8 mouse cellular contexts compared by ENCODE assay signal in genomic region chr11:69695361-69696181, GRCm38 (mm10). TPM values are rescaled to one million over a fixed set of nuclear protein-coding genes. Genes with fewer than 3 reads are reported as not detected.
DNase-seq lines count a peak whose midpoint lies in the region; ATAC-seq and TF ChIP-seq lines count a peak whose summit lies in the region.

TSS of gene Tnfsf12 (minus strand) at chr11:69695849.
TSS of gene Tnfsfm13 (minus strand) at chr11:69696098.

- ATAC-seq in neural tube, embryonic 11.5 days (ENCODE audit: insufficient read depth, low FRiP score, low TSS enrichment): no peak

- WGBS in embryonic facial prominence, embryonic 10.5 days: 2% methylated on average over 40 of the region's 41 CpGs
- WGBS in kidney, adult 2 months: 3% methylated on average over 41 of the region's 41 CpGs
- WGBS in lung, adult 2 months: 3% methylated on average over 41 of the region's 41 CpGs
- WGBS in neural tube, embryonic 11.5 days: under 1% methylated on average over 41 of the region's 41 CpGs

- H3K4me1 ChIP-seq in embryonic facial prominence, embryonic 10.5 days: peaks cover 20% of the 10 kb centered on the region
- H3K4me1 ChIP-seq in kidney, adult 2 months (ENCODE audit: control insufficient read depth, insufficient read depth, low read length): peaks cover 26% of the 10 kb centered on the region
- H3K4me1 ChIP-seq in lung, adult 2 months (ENCODE audit: control insufficient read depth, insufficient read depth, low read length): peaks cover 3% of the 10 kb centered on the region; the same call in 1 of the 2 replicates
- H3K4me1 ChIP-seq in neural tube, embryonic 11.5 days (ENCODE audit: control insufficient read depth, insufficient read depth, low read length): peaks cover 9% of the 10 kb centered on the region; the same call in 1 of the 2 replicates

- no peaks in the 10 kb centered on the region for H3K36me3 ChIP-seq in embryonic facial prominence, embryonic 10.5 days (replicated peaks)
- H3K36me3 ChIP-seq in kidney, adult 2 months (ENCODE audit: control insufficient read depth, insufficient read depth, low read length): no peaks in the 10 kb centered on the region
- no peaks in the 10 kb centered on the region for H3K36me3 ChIP-seq in neural tube, embryonic 11.5 days (ENCODE audit: control insufficient read depth, insufficient read depth, low read length)

- peak; percentile 59 for TF ChIP-seq POLR2A in kidney, adult 2 months (IDR thresholded peaks at IDR 0.05; ENCODE audit: low read depth, low read length)
- TF ChIP-seq POLR2A in lung, adult 2 months (IDR thresholded peaks at IDR 0.05; ENCODE audit: borderline replicate concordance, extremely low read depth, low read depth, low read length): peak; percentile 88

- peak within 1 kb of the TSS; percentile 76 for H3K4me3 ChIP-seq in embryonic facial prominence, embryonic 10.5 days
- peak within 1 kb of the TSS; percentile 76 for H3K4me3 ChIP-seq in kidney, adult 2 months (ENCODE audit: insufficient read depth, low read depth, low read length)
- peak within 1 kb of the TSS; percentile 79 for H3K4me3 ChIP-seq in lung, adult 2 months (replicated peaks; ENCODE audit: extremely low read depth, low read depth, low read length)
- peak within 1 kb of the TSS; percentile 43 for H3K4me3 ChIP-seq in neural tube, embryonic 11.5 days (ENCODE audit: low read depth, low read length)

- peak within 1 kb of the TSS; percentile 84 for H3K4me2 ChIP-seq in neural tube, embryonic 11.5 days (ENCODE audit: low read depth)

- peak; percentile 25 for TF ChIP-seq CTCF in kidney, adult 2 months (conservative IDR thresholded peaks at IDR 0.05; ENCODE audit: insufficient read depth, insufficient read length, low read depth, low read length)
- TF ChIP-seq CTCF in lung, adult 2 months (IDR thresholded peaks at IDR 0.05; ENCODE audit: insufficient read depth, low read length): 0 out of 2 replicates have a peak, but pooled peaks have one; percentile 8

- H3K9me3 ChIP-seq in embryonic facial prominence, embryonic 10.5 days: no peaks in the 10 kb centered on the region
- no peaks in the 10 kb centered on the region for H3K9me3 ChIP-seq in neural tube, embryonic 11.5 days (ENCODE audit: control insufficient read depth, low read length)

- H3K27me3 ChIP-seq in embryonic facial prominence, embryonic 10.5 days (replicated peaks; ENCODE audit: low read depth, poor library complexity, severe bottlenecking): 0 out of 2 replicates have a peak, but pooled peaks cover 7% of the 10 kb centered on the region
- H3K27me3 ChIP-seq in kidney, adult 2 months (replicated peaks; ENCODE audit: control insufficient read depth, insufficient read depth, low read length): no peaks in the 10 kb centered on the region
- 0 out of 2 replicates have a peak, but pooled peaks cover 3% of the 10 kb centered on the region for H3K27me3 ChIP-seq in neural tube, embryonic 11.5 days (ENCODE audit: control insufficient read depth, insufficient read depth, low read length)

- peak; percentile 68 for DNase-seq in 3T3-L1 (ENCODE audit: low read depth, low spot score)
- DNase-seq in adrenal gland, adult 2 months: peak; percentile 89
- DNase-seq in embryonic facial prominence, embryonic 10.5 days (ENCODE audit: low spot score): peak; percentile 76
- DNase-seq in heart, adult 9 months (ENCODE audit: low spot score in 2 of 2): peak; percentile 90
- peak; percentile 87 for DNase-seq in kidney, adult 2 months
- peak; percentile 83 for DNase-seq in lung, adult 2 months
- peak; percentile 55 for DNase-seq in neural tube, embryonic 11.5 days (ENCODE audit: low spot score)
- peak; percentile 58 for DNase-seq in urinary bladder, postnatal 25 days (ENCODE audit: low spot score)

- peak within 1 kb of the TSS; percentile 77 for H3K9ac ChIP-seq in neural tube, embryonic 11.5 days (ENCODE audit: low read length)

- peak within 1 kb of the TSS; percentile 89 for H3K27ac ChIP-seq in embryonic facial prominence, embryonic 10.5 days (replicated peaks)
- peak within 1 kb of the TSS; percentile 95 for H3K27ac ChIP-seq in kidney, adult 2 months (ENCODE audit: insufficient read depth, low read depth, low read length)
- H3K27ac ChIP-seq in neural tube, embryonic 11.5 days (ENCODE audit: low read depth, low read length): no peak within 1 kb of the TSS

RNA-seq across cellular contexts. Expression of gene Tnfsf12, which starts in this region (rescaled TPM):
- total RNA-seq in adrenal gland, adult 2 months (2021): 10 to 100 TPM; 19.8 to 37.1 TPM
- polyA plus RNA-seq in adrenal gland, adult 2 months (2012; rRNA removed): 44.7 and 57.4 TPM in 2 replicates
- 1.2 and 2.2 TPM in 2 replicates for polyA plus RNA-seq in embryonic facial prominence, embryonic 10.5 days (2016; fragmentation: Nextera tagmentation; extraction: Ambion mirVana)
- 55.5 and 65.1 TPM in 2 replicates for polyA plus RNA-seq in kidney, adult 2 months (2012; rRNA removed)
- polyA plus RNA-seq in lung, adult 2 months (2012; rRNA removed): 84.2 and 98.8 TPM in 2 replicates
- polyA plus RNA-seq in neural tube, embryonic 11.5 days (2014; fragmentation: Nextera tagmentation; extraction: Ambion mirVana): 1.5 and 1.7 TPM in 2 replicates

RNA-seq across cellular contexts. Expression of gene Tnfsfm13, which starts in this region (rescaled TPM):
- 1 to 10 TPM; 3.1 to 7.0 TPM for total RNA-seq in adrenal gland, adult 2 months (2021)
- polyA plus RNA-seq in adrenal gland, adult 2 months (2012; rRNA removed): 12.7 and 18.9 TPM in 2 replicates
- polyA plus RNA-seq in embryonic facial prominence, embryonic 10.5 days (2016; fragmentation: Nextera tagmentation; extraction: Ambion mirVana): 0.88 and 1.3 TPM in 2 replicates
- polyA plus RNA-seq in kidney, adult 2 months (2012; rRNA removed): 11.0 and 11.6 TPM in 2 replicates
- polyA plus RNA-seq in lung, adult 2 months (2012; rRNA removed): 12.7 and 20.0 TPM in 2 replicates
- polyA plus RNA-seq in neural tube, embryonic 11.5 days (2014; fragmentation: Nextera tagmentation; extraction: Ambion mirVana): 1.4 and 1.5 TPM in 2 replicates

Comparison
In these comparisons a context has a peak if more than half of its experiments do, and no peak if none do; other contexts are left out.
1. RNA of gene Tnfsf12 (polyA plus RNA-seq): 84.2 to 98.8 TPM in lung, adult 2 months, 55.5 to 65.1 TPM in kidney, adult 2 months and 44.7 to 57.4 TPM in adrenal gland, adult 2 months; 1.2 to 2.2 TPM in embryonic facial prominence, embryonic 10.5 days and 1.5 to 1.7 TPM in neural tube, embryonic 11.5 days; every median in the first group is over 10 times any median in the second.
2. Peak in every context shown above with its lines, with median percentiles within 50 percentile points of each other: DNase-seq and H3K4me3 ChIP-seq.